Mouse (Mus musculus): ENCODE measurements around the gene Ngrn. TPM values are rescaled to one million over a fixed set of nuclear protein-coding genes. Genes with fewer than 3 reads are reported as not detected.
A peak's percentile ranks its signal among the peaks of the same experiment; 100 is the strongest.

Ngrn gene
- total RNA-seq (2021): 10 to 100 TPM; 41.4 to 44.5 TPM

- peak; percentile 75 to 80 for DNase-seq
These were observed at the start of gene Ngrn for GRCm38 (mm10) chr7:80260625-80261371. Ngrn (plus strand) TSS chr7:80261215.

DNA sequence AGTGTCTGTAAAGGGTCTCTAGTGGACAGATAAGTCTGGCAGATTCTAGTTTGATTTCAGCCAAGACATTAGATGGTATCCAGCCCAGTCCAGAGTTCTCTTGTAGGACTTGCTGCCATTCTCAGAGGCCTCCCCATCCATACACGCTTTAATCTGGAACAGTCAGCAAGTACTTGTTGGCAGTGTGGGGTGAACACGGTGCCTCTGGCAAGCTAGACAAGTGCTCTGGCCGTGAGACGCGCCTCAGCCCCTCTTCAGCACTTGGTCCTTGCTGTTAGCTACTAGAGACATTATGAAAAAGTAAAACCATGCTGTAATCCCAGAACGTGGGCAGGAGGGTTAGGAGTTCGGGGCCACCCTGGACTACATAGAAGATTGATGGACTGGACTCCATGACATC lies 47.4 kb upstream of the Ngrn start:
- DNase-seq: no peak

GRCm38 (mm10) chr7:80214459-80214858 lies 46.6 kb upstream of the Ngrn start:
- no peak for DNase-seq

DNA sequence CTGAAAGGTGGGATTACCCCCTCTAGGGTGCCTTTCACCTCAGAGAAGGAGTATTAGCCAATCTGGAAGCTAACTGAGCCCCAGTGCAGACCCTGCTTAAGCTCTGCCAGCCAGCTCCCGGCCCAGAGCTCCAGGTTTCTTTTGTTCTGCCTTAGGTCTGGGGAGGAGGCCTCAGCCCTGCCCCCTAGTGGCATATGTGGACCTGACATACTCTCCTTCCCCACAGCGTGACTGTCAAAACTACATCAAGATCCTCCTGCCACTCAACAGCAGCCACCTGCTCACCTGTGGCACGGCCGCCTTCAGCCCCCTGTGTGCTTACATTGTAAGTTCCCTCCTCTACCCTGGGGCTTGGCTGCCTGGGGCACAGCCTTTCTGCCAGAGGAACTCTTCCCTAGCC lies 45.6 kb upstream of the Ngrn start:
- peak; percentile 68 to 73 for DNase-seq

DNA sequence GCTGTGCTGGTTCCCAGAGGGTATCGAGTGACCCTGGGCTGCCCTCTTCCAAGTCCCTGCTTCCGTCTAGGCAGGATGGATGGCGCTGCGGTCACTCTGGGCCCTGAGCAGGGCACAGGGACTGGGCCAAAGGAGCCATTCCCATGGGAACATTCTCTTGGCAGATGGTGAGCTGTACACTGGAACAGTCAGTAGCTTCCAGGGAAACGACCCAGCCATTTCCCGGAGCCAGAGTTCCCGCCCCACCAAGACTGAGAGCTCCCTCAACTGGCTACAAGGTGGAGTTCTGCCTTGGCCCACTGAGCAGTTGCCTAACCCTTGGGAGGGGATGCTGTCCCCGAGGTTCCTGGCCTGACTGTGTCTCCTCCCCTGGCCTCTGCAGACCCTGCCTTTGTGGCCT lies 44.4 kb upstream of the Ngrn start:
- DNase-seq: peak; percentile 50 to 58

GRCm38 (mm10) chr7:80218666-80219065 lies 42.3 kb upstream of the Ngrn start:
- no peak for DNase-seq

GRCm38 (mm10) chr7:80220237-80220797 lies 40.7 kb upstream of the Ngrn start:
- DNase-seq: no peak

DNA sequence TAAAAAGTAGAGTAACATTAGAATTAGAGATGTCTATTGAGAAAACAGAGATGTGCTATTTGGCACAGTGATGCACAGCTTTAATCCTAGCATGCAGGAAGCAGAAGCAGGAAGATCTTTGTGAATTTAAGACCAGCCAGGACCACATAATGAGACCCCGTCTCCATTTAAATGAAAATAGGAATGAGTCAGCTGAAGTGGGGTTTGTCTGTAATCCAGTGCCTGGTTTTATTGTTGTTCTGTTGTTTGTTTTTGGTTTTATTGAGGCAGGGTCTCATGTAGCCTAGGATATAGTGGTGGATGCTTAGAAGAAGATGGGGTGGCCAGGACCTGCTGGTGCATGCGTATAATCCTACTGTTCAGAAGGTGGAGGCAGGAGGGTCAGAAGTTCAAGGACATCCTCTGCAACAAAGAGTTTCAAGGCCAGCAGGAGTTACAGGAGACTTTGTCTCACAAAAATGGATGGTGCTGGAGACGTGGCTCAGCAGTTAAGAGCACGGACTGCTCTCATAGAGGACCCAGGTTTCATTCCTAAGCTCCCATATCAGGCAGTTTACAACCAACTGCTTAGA lies 39.8 kb upstream of the Ngrn start:
- no peak for DNase-seq

DNA sequence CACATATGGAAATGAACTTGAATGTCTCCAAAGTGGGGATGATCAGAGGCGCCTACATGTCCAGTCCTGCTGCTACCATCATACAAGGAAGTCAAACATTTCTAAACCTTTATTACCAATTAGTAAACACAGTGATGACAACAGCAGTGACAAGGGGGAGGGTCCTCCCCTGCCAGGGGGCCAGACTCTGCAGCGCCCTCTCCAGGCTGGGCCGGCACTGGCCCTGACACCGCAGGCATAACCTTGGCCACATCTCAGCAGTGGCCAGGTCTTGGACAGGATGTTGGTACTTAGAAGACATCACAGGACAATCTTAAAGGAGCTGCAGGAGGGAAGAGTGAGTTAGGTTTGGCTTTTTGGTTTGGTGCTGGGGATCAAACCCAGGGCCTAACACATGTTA lies 34.0 kb upstream of the Ngrn start:
- no peak for DNase-seq

DNA sequence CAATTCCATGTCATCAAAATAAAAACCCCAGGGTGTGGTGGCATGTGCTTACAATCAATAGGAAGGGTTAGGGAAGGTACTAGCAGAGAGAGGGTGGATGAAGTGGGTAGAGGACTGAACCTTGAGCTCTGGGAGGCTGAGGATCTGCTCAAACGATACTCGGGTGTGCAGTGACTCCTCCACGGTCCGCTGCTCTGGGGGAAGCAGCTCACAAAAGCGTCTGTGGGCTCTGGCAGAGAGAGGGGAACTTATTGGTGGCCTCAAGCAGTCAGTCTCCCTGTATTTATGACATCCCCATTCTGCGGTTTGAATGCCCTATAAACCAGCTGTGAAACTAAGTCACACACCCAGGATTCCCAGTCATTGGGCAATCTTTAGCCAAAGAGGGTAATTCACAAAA lies 30.8 kb upstream of the Ngrn start:
- DNase-seq: no peak

DNA sequence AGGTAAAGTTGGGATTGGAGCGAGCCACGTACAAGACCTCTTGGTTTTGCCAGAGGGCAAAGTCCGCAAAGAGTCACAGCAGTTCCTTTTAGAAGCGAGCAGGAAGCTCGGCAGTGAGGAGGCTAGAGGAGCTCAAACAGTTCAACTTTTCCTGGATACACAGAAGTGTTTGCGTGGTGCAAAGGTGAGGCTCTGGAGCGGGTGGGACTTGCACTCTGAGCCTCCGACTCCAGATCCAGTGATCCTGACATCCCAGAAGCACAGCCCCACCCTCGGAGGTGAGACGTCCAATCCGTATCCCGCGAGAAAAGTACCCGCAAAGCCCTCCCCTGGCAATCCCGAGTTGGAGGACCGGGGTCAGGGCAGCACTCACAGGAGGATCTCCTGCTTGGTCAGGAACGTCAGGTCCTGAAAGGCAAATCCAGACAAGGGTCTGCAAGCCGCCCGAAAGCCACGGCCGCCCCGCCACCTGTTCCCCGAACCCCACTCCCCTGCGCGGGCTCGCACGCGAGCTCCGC lies 29.0 kb upstream of the Ngrn start:
- no peak for DNase-seq

GRCm38 (mm10) chr7:80232489-80233029 lies 28.5 kb upstream of the Ngrn start, which contains the start of the genes Cib1 and Gdpgp1:
Cib1 (minus strand) TSS chr7:80232813.
Gdpgp1 (plus strand) TSS chr7:80232865.
- peak; percentile 94 for DNase-seq

- no peak for DNase-seq
These were observed 27.2 kb upstream of the Ngrn start for GRCm38 (mm10) chr7:80233799-80234198.

GRCm38 (mm10) chr7:80238542-80238941 lies 22.5 kb upstream of the Ngrn start:
- DNase-seq: no peak

GRCm38 (mm10) chr7:80241661-80242060 lies 19.4 kb upstream of the Ngrn start:
- no peak for DNase-seq

- DNase-seq: no peak
These were observed 16.2 kb upstream of the Ngrn start for GRCm38 (mm10) chr7:80244851-80245250.

- DNase-seq: peak; percentile 93 to 94
These were observed 14.8 kb upstream of the Ngrn start, which contains the start of gene Ttll13 for GRCm38 (mm10) chr7:80246148-80246721. Ttll13 (plus strand) TSS chr7:80246376.

DNA sequence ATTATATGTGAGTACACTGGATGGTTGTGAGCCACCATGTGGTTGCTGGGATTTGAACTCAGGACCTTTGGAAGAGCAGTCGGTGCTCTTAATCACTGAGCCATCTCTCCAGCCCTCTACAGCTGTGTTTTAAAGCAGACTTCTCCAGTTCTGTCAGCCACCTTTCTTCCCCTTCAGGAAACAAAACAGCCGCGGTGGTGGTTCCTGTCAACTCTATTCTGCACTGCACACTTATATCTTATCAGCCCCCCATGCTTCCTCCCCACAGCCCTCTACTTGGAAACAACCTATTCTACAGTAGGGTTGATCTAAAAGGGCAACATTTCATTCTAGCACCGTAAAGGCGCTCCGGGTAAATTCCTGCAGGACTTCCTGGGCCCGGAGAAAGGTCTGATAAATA lies 14.2 kb upstream of the Ngrn start:
- DNase-seq: no peak

DNA sequence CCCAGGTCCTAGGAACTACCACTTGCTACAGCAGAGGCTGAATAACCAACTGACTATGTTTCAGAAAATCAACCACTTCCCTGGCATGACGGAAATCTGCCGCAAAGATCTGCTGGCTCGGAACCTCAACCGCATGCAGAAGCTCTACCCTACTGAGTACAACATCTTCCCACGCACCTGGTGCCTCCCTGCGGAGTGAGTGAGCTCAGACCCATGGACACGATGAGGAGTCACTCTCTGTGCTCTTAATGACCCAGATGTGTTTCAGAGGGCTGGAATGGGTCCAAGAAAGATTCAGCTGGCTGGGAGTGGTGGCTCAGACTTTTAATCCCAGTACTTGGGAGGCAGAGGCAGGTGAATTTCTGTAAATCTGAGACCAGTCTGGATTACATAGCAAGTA lies 8.6 kb upstream of the Ngrn start:
- DNase-seq: no peak

- DNase-seq: no peak
These were observed 8.1 kb upstream of the Ngrn start for GRCm38 (mm10) chr7:80252886-80253285.

- no peak for DNase-seq
These were observed 5.0 kb upstream of the Ngrn start for GRCm38 (mm10) chr7:80255981-80256380.

DNA sequence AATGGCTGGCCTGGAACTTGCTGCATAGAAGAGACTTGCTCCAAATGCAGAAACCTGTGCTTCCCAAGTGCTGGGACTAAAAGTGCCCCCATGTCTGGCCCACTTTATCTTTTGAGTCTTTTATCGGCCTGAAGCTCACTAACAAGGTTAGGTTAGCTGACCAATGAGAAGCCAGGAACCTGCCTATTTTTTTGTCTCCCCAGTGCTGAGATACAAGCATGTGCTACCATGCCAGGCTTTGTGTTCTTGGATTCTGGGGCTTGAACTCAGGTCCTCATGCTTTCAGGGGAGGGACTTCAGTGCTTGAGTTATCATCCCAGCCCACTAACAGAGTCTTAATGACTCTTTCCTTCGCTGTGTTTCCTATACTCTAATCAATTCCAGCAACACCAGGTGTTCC lies 3.3 kb upstream of the Ngrn start:
- DNase-seq: no peak
